20 mouse cellular contexts compared by ENCODE assay signal in the genomic region with DNA sequence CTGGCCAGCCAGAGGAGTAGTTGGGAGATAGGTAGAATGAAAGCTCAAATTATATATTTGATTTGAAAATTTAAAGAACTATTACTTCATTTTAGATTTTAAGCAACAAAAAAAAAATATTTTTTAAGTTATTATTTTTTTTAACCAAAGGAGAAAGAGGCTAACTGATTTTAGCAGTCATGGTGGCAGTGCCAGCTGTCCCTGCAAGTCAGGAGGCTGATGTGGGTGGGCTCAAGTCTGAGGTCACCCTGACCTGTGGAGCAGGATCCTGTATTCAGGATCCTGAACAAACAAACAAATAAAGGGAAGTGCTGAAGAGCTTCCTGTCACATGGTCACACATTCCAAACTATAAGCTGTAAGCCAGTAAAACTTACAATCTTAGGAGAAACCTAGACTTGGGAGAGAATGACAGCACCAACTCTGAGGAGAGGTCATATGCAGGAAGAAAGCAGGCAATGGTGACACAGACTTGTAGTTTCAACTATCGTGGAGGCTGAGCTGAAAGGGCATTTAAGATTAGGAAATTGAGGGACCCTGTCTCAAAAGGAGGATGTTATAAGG.
"Had no signal": no experiment of that assay in that cellular context is flagged by ENCODE, and none has a peak within 500 bp of the region (broad histone marks: within the 10 kb centered on the region; RNA-seq: fewer than 3 reads in every experiment).

No protein-coding gene starts in this region.

- H3K9ac ChIP-seq: limb, embryonic 13.5 days; liver, embryonic 14.5 days; liver, postnatal 0 days; midbrain, embryonic 13.5 days had no signal

- H3K27me3 ChIP-seq: limb, embryonic 13.5 days; megakaryocyte, embryonic 14.5 days; midbrain, embryonic 13.5 days had no signal

- H3K4me2 ChIP-seq: limb, embryonic 13.5 days; midbrain, embryonic 13.5 days had no signal

- DNase-seq: kidney, adult 11 months; kidney, adult 8-10 months; kidney, postnatal 25 days; layer of hippocampus, adult 9-11 months; liver, postnatal 0 days; right cerebral cortex, adult 18-20 months; right cerebral cortex, postnatal 14 days; right cerebral cortex, postnatal 4 days; thymus, adult 2 months; thymus, postnatal 14 days; thymus, postnatal 4 days had no signal

- H3K27ac ChIP-seq: layer of hippocampus, adult 2 months; limb, embryonic 10.5 days; limb, embryonic 13.5 days; liver, embryonic 14.5 days; midbrain, embryonic 10.5 days; midbrain, embryonic 13.5 days; stomach, postnatal 0 days had no signal

- H3K4me3 ChIP-seq: layer of hippocampus, adult 2 months; limb, embryonic 10.5 days; limb, embryonic 13.5 days; megakaryocyte, embryonic 14.5 days; midbrain, embryonic 10.5 days; midbrain, embryonic 13.5 days had no signal

- H3K9me3 ChIP-seq: limb, embryonic 10.5 days; limb, embryonic 13.5 days; megakaryocyte, embryonic 14.5 days; midbrain, embryonic 10.5 days; midbrain, embryonic 13.5 days had no signal

- ATAC-seq: liver, postnatal 0 days; midbrain, embryonic 13.5 days; midbrain, embryonic 16.5 days had no signal

- H3K4me1 ChIP-seq: limb, embryonic 10.5 days; limb, embryonic 13.5 days; midbrain, embryonic 10.5 days; midbrain, embryonic 13.5 days had no signal
